9 mouse cellular contexts compared by ENCODE assay signal in the genomic region with DNA sequence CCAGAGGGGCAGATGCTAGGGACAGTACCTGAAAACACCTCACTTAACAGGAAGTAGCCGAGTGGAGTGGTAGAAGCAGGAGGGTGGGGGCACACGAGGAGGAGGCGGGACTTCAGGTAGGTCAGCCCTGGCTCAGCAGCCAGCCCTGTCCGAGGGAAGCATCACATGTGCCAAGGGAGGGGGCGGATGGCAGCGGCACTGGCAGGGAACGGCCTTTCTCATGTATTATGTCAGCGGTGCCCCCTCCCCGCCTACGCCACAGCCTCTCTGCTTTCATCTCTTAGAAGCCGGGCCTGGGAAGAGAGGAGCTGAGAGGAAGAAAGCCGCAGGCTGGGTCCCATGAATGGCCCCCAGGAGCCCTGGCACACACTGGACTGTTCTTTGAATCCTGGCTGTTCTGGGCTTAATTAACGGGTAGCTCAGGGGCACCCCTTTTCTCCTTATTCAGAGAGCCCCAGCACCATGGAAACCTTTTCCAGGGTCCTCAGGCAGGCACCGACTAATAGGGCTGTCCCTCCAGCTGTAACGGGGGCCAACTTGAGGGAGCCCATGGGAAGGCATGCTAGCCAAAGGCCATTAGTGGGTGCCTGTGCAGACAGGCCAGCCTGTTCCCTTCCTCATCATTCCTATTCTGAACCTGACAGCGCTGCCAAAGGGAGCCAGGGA. TPM values are rescaled to one million over a fixed set of nuclear protein-coding genes. Genes with fewer than 3 reads are reported as not detected.
DNase-seq lines count a peak whose midpoint lies in the region; ATAC-seq lines count a peak whose summit lies in the region.
"Had no signal": no experiment of that assay in that cellular context is flagged by ENCODE, and none has a peak within 500 bp of the region (broad histone marks: within the 10 kb centered on the region; RNA-seq: fewer than 3 reads in every experiment).

No protein-coding gene starts in this region.

- no peak overlapping the region; the same call in 1 of the 2 replicates for H3K9ac ChIP-seq in forebrain, embryonic 16.5 days (replicated peaks; ENCODE audit: low read depth, low read length)

- peak; percentile 63 to 83 for DNase-seq in left cerebral cortex, adult 18-20 months (ENCODE audit: low spot score in 2 of 2)
- DNase-seq in right cerebral cortex, adult 18-20 months = peak; percentile 83
- DNase-seq in embryo, embryonic 10 days (ENCODE audit: low spot score) = no peak
- no peak for DNase-seq in urinary bladder, postnatal 4 days (ENCODE audit: low spot score in 2 of 2)
- DNase-seq in heart, postnatal 14 days = no peak

- no peaks in the 10 kb centered on the region for H3K9me3 ChIP-seq in megakaryocyte, embryonic 14.5 days
- H3K9me3 ChIP-seq in forebrain, embryonic 16.5 days (ENCODE audit: control insufficient read depth, low read length) = no peaks in the 10 kb centered on the region

- no peak overlapping the region for H3K4me2 ChIP-seq in forebrain, embryonic 16.5 days (ENCODE audit: low read length)

- H3K27ac ChIP-seq in forebrain, embryonic 16.5 days (ENCODE audit: low read length) = peak overlapping the region; percentile 84

- peak overlapping the region; percentile 5 for H3K4me3 ChIP-seq in megakaryocyte, embryonic 14.5 days (replicated peaks)
- H3K4me3 ChIP-seq in forebrain, embryonic 16.5 days (replicated peaks; ENCODE audit: low read length) = no peak overlapping the region

- H3K4me1 ChIP-seq in megakaryocyte, embryonic 14.5 days = peaks cover 34% of the 10 kb centered on the region
- peaks cover 34% of the 10 kb centered on the region for H3K4me1 ChIP-seq in forebrain, embryonic 16.5 days (replicated peaks; ENCODE audit: control insufficient read depth, insufficient read depth, low read length)

- H3K27me3 ChIP-seq in megakaryocyte, embryonic 14.5 days (replicated peaks) = peaks cover 10% of the 10 kb centered on the region
- H3K27me3 ChIP-seq in forebrain, embryonic 16.5 days (replicated peaks; ENCODE audit: control insufficient read depth, insufficient read depth, low read length) = no peaks in the 10 kb centered on the region
- H3K27me3 ChIP-seq: Patski had no signal

- no peak for ATAC-seq in megakaryocyte, adult 5-6 weeks (ENCODE audit: poor library complexity, severe bottlenecking)
- ATAC-seq in forebrain, embryonic 16.5 days = peak; percentile 92
- ATAC-seq: Patski had no signal

- intact Hi-C loops in heart, postnatal 14 days (cut with DNase I) = no loop called here

- peaks cover 4% of the 10 kb centered on the region for H3K36me3 ChIP-seq in megakaryocyte, embryonic 14.5 days (replicated peaks; ENCODE audit: low read length)
- H3K36me3 ChIP-seq in forebrain, embryonic 16.5 days (ENCODE audit: control insufficient read depth, insufficient read depth) = no peaks in the 10 kb centered on the region

- 2% methylated on average over 16 of the region's 16 CpGs for WGBS in forebrain, embryonic 16.5 days

RNA-seq across cellular contexts. Expression of gene Ttyh3, which starts 10.9 kb away (rescaled TPM):
- 302 and 455 TPM in 2 replicates for polyA plus RNA-seq in megakaryocyte, embryonic 14.5 days (2012; ENCODE audit: insufficient read depth, low replicate concordance)
- total RNA-seq in megakaryocyte, adult 5-6 weeks (2015) = 42.4 and 46.0 TPM in 2 replicates
- total RNA-seq in megakaryocyte, adult 5-6 weeks (2017) = 8.0 and 11.6 TPM in 2 replicates
- 68.7 and 68.9 TPM in 2 replicates for polyA plus RNA-seq in forebrain, embryonic 16.5 days (2015; fragmentation: Nextera tagmentation; extraction: Ambion mirVana)
- total RNA-seq in left cerebral cortex, adult 18-20 months (2021) = 100 to 1,000 TPM; 202 to 209 TPM
- total RNA-seq in heart, postnatal 14 days (2021) = 10 to 100 TPM; 31.6 to 31.9 TPM

RNA-seq across cellular contexts. Expression of gene Iqce, which starts 42.4 kb away (rescaled TPM):
- 4.5 and 4.7 TPM in 2 replicates for polyA plus RNA-seq in megakaryocyte, embryonic 14.5 days (2012; ENCODE audit: insufficient read depth, low replicate concordance)
- 5.1 and 10.1 TPM in 2 replicates for total RNA-seq in megakaryocyte, adult 5-6 weeks (2015)
- 4.7 and 7.2 TPM in 2 replicates for total RNA-seq in megakaryocyte, adult 5-6 weeks (2017)
- 26.1 and 30.8 TPM in 2 replicates for polyA plus RNA-seq in forebrain, embryonic 16.5 days (2015; fragmentation: Nextera tagmentation; extraction: Ambion mirVana)
- total RNA-seq in left cerebral cortex, adult 18-20 months (2021) = 10 to 100 TPM; 46.5 to 55.3 TPM
- 10 to 100 TPM in 1 of 2 experiments, 1 to 10 TPM in 1; 8.1 to 10.2 TPM for total RNA-seq in heart, postnatal 14 days (2021)

RNA-seq across cellular contexts. Expression of gene Brat1, which starts 45.1 kb away (rescaled TPM):
- 15.6 and 22.4 TPM in 2 replicates for polyA plus RNA-seq in megakaryocyte, embryonic 14.5 days (2012; ENCODE audit: insufficient read depth, low replicate concordance)
- total RNA-seq in megakaryocyte, adult 5-6 weeks (2015) = 6.4 and 6.8 TPM in 2 replicates
- total RNA-seq in megakaryocyte, adult 5-6 weeks (2017) = 7.8 and 11.1 TPM in 2 replicates
- polyA plus RNA-seq in forebrain, embryonic 16.5 days (2015; fragmentation: Nextera tagmentation; extraction: Ambion mirVana) = 28.0 and 28.4 TPM in 2 replicates
- total RNA-seq in left cerebral cortex, adult 18-20 months (2021) = 10 to 100 TPM; 17.6 to 17.8 TPM
- total RNA-seq in heart, postnatal 14 days (2021) = 10 to 100 TPM in 1 of 2 experiments, 1 to 10 TPM in 1; 8.6 to 10.8 TPM

RNA-seq across cellular contexts. Expression of gene Lfng, which starts 52.6 kb away (rescaled TPM):
- 7.3 and 31.9 TPM in 2 replicates for polyA plus RNA-seq in megakaryocyte, embryonic 14.5 days (2012; ENCODE audit: insufficient read depth, low replicate concordance)
- total RNA-seq in megakaryocyte, adult 5-6 weeks (2015) = 21.3 and 23.2 TPM in 2 replicates
- total RNA-seq in megakaryocyte, adult 5-6 weeks (2017) = 48.0 and 54.2 TPM in 2 replicates
- polyA plus RNA-seq in forebrain, embryonic 16.5 days (2015; fragmentation: Nextera tagmentation; extraction: Ambion mirVana) = 23.3 and 25.6 TPM in 2 replicates
- 10 to 100 TPM; 17.0 to 17.1 TPM for total RNA-seq in left cerebral cortex, adult 18-20 months (2021)
- total RNA-seq in heart, postnatal 14 days (2021) = 10 to 100 TPM; 18.1 to 22.4 TPM

Comparison
In these comparisons a context has a peak if more than half of its experiments do, and no peak if none do; other contexts are left out.
1. DNase-seq: peak in left cerebral cortex, adult 18-20 months (2 of 2) and right cerebral cortex, adult 18-20 months (single experiment); none in embryo, embryonic 10 days (single experiment), urinary bladder, postnatal 4 days (0 of 2) and heart, postnatal 14 days (0 of 2).
2. RNA of gene Ttyh3, which starts 10.9 kb away (total RNA-seq): 202 to 209 TPM in left cerebral cortex, adult 18-20 months; 8.0 to 46.0 TPM in megakaryocyte, adult 5-6 weeks and 31.6 to 31.9 TPM in heart, postnatal 14 days; every median in the first group is over 4 times any median in the second.
3. RNA of gene Iqce, which starts 42.4 kb away (total RNA-seq): 46.5 to 55.3 TPM in left cerebral cortex, adult 18-20 months; 8.1 to 10.2 TPM in heart, postnatal 14 days and 4.7 to 10.1 TPM in megakaryocyte, adult 5-6 weeks; every median in the first group is over 4 times any median in the second.